15 mouse cellular contexts compared by ENCODE assay signal in genomic region chr6:51002713-51003112, GRCm38 (mm10).
A peak's percentile ranks its signal among the peaks of the same experiment; 100 is the strongest.
DNase-seq lines count a peak whose midpoint lies in the region; ATAC-seq and TF ChIP-seq lines count a peak whose summit lies in the region.
"Had no signal": no experiment of that assay in that cellular context is flagged by ENCODE, and none has a peak within 500 bp of the region (broad histone marks: within the 10 kb centered on the region; RNA-seq: fewer than 3 reads in every experiment).

No protein-coding gene starts in this region.

- H3K4me2 ChIP-seq in embryonic facial prominence, embryonic 11.5 days (ENCODE audit: low read depth, low read length), result no peak overlapping the region
- H3K4me2 ChIP-seq in forebrain, embryonic 16.5 days (ENCODE audit: low read length), result no peak overlapping the region
- H3K4me2 ChIP-seq in limb, embryonic 13.5 days (replicated peaks), result peak overlapping the region; percentile 37
- H3K4me2 ChIP-seq: heart, embryonic 12.5 days; hindbrain, embryonic 12.5 days had no signal

- 65% methylated on average over 7 of the region's 7 CpGs for WGBS in heart, adult 2 months
- WGBS in embryonic facial prominence, embryonic 11.5 days, result 22% methylated on average over 7 of the region's 7 CpGs
- 33% methylated on average over 7 of the region's 7 CpGs for WGBS in forebrain, embryonic 16.5 days
- WGBS in limb, embryonic 13.5 days, result 13% methylated on average over 7 of the region's 7 CpGs

- DNase-seq in heart, adult 11 months, result peak; percentile 72
- DNase-seq in heart, adult 2 months, result no peak
- peak; percentile 95 for DNase-seq in embryonic facial prominence, embryonic 11.5 days (ENCODE audit: low spot score)
- no peak for DNase-seq in adrenal gland, postnatal 14 days
- DNase-seq in kidney, postnatal 25 days, result no peak
- DNase-seq: B cell, adult 2 months; cerebellum, postnatal 36 days; lung, adult 2 months; right cerebral cortex, postnatal 14 days; thymus, postnatal 14 days had no signal

- H3K4me1 ChIP-seq in heart, adult 2 months (ENCODE audit: control insufficient read depth, insufficient read depth, low read length), result no peaks in the 10 kb centered on the region
- no peaks in the 10 kb centered on the region; the same call in 1 of the 2 replicates for H3K4me1 ChIP-seq in embryonic facial prominence, embryonic 11.5 days (ENCODE audit: control insufficient read depth, insufficient read depth, low read length)
- peaks cover 18% of the 10 kb centered on the region for H3K4me1 ChIP-seq in forebrain, embryonic 16.5 days (replicated peaks; ENCODE audit: control insufficient read depth, insufficient read depth, low read length)
- peaks cover 48% of the 10 kb centered on the region for H3K4me1 ChIP-seq in limb, embryonic 13.5 days

- TF ChIP-seq CTCF in heart, adult 2 months (IDR thresholded peaks at IDR 0.05), result no peak

- no peak overlapping the region for H3K27ac ChIP-seq in heart, adult 2 months
- H3K27ac ChIP-seq in embryonic facial prominence, embryonic 11.5 days (replicated peaks; ENCODE audit: low read depth, low read length), result peak overlapping the region; percentile 96
- H3K27ac ChIP-seq in forebrain, embryonic 16.5 days (ENCODE audit: low read length), result no peak overlapping the region; the same call in 1 of the 2 replicates
- H3K27ac ChIP-seq in limb, embryonic 13.5 days, result peak overlapping the region; percentile 74; the same call in 1 of the 2 replicates

- H3K9ac ChIP-seq in heart, adult 2 months (ENCODE audit: low read depth, low read length), result no peak overlapping the region
- H3K9ac ChIP-seq in embryonic facial prominence, embryonic 11.5 days (replicated peaks; ENCODE audit: low read length), result no peak overlapping the region
- no peak overlapping the region for H3K9ac ChIP-seq in forebrain, embryonic 16.5 days (replicated peaks; ENCODE audit: low read depth, low read length)
- no peak overlapping the region for H3K9ac ChIP-seq in limb, embryonic 13.5 days
- H3K9ac ChIP-seq: heart, embryonic 12.5 days; hindbrain, embryonic 12.5 days had no signal

- no peaks in the 10 kb centered on the region for H3K79me2 ChIP-seq in heart, adult 2 months (replicated peaks; ENCODE audit: control insufficient read depth, insufficient read depth, low read length)

- TF ChIP-seq EP300 in heart, adult 2 months (IDR thresholded peaks at IDR 0.05; ENCODE audit: insufficient read depth, low read depth, low read length), result no peak

- intact Hi-C loops in heart, adult 2 months (cut with DNase I), result no loop called here

- H3K4me3 ChIP-seq in heart, adult 2 months, result no peak overlapping the region
- H3K4me3 ChIP-seq in embryonic facial prominence, embryonic 11.5 days (ENCODE audit: low read depth, low read length), result no peak overlapping the region
- no peak overlapping the region for H3K4me3 ChIP-seq in forebrain, embryonic 16.5 days (replicated peaks; ENCODE audit: low read length)
- no peak overlapping the region for H3K4me3 ChIP-seq in limb, embryonic 13.5 days
- H3K4me3 ChIP-seq: heart, embryonic 12.5 days; hindbrain, embryonic 12.5 days had no signal

- H3K27me3 ChIP-seq in heart, adult 2 months (ENCODE audit: control insufficient read depth, insufficient read depth, low read length), result no peaks in the 10 kb centered on the region
- no peaks in the 10 kb centered on the region for H3K27me3 ChIP-seq in embryonic facial prominence, embryonic 11.5 days (ENCODE audit: control insufficient read depth, insufficient read depth, low read length)
- no peaks in the 10 kb centered on the region for H3K27me3 ChIP-seq in forebrain, embryonic 16.5 days (replicated peaks; ENCODE audit: control insufficient read depth, insufficient read depth, low read length)
- no peaks in the 10 kb centered on the region for H3K27me3 ChIP-seq in limb, embryonic 13.5 days
- H3K27me3 ChIP-seq: heart, embryonic 12.5 days; hindbrain, embryonic 12.5 days had no signal

- no peaks in the 10 kb centered on the region for H3K36me3 ChIP-seq in heart, adult 2 months (ENCODE audit: control insufficient read depth, insufficient read depth, low read length)
- H3K36me3 ChIP-seq in embryonic facial prominence, embryonic 11.5 days (replicated peaks; ENCODE audit: control insufficient read depth, insufficient read depth, low read depth, low read length), result no peaks in the 10 kb centered on the region
- no peaks in the 10 kb centered on the region for H3K36me3 ChIP-seq in forebrain, embryonic 16.5 days (ENCODE audit: control insufficient read depth, insufficient read depth)
- H3K36me3 ChIP-seq in limb, embryonic 13.5 days, result no peaks in the 10 kb centered on the region
- H3K36me3 ChIP-seq: heart, embryonic 12.5 days; hindbrain, embryonic 12.5 days had no signal

- peak; percentile 81 for ATAC-seq in embryonic facial prominence, embryonic 11.5 days (replicated peaks; ENCODE audit: insufficient number of reproducible peaks, low FRiP score, low TSS enrichment, low read depth)
- ATAC-seq in forebrain, embryonic 16.5 days, result peak; percentile 62
- peak; percentile 77 for ATAC-seq in limb, embryonic 13.5 days (ENCODE audit: low FRiP score, low read depth)
- no peak for ATAC-seq in erythroid progenitor cell, adult 5-6 weeks (replicated peaks; ENCODE audit: low FRiP score, poor library complexity, severe bottlenecking)

- H3K9me3 ChIP-seq in embryonic facial prominence, embryonic 11.5 days (replicated peaks; ENCODE audit: control insufficient read depth, low read length), result no peaks in the 10 kb centered on the region
- no peaks in the 10 kb centered on the region for H3K9me3 ChIP-seq in forebrain, embryonic 16.5 days (ENCODE audit: control insufficient read depth, low read length)
- no peaks in the 10 kb centered on the region for H3K9me3 ChIP-seq in limb, embryonic 13.5 days
- H3K9me3 ChIP-seq: heart, embryonic 12.5 days; hindbrain, embryonic 12.5 days had no signal

- no peak for TF ChIP-seq POLR2A in heart, adult 2 months (IDR thresholded peaks at IDR 0.05; ENCODE audit: insufficient read depth, low read depth, low read length)

Comparison
In these comparisons a context has a peak if more than half of its experiments do, and no peak if none do; other contexts are left out.
1. DNase-seq: peak in heart, adult 11 months (single experiment) and embryonic facial prominence, embryonic 11.5 days (single experiment); none in heart, adult 2 months (0 of 2), adrenal gland, postnatal 14 days (single experiment) and kidney, postnatal 25 days (0 of 2).
2. H3K27ac ChIP-seq: peak in embryonic facial prominence, embryonic 11.5 days (single experiment) and limb, embryonic 13.5 days (single experiment); none in heart, adult 2 months (single experiment) and forebrain, embryonic 16.5 days (single experiment).